Mouse (Mus musculus) urinary bladder, adult 2 months (tissue): ENCODE measurements around the gene Cacna2d3. TPM values are rescaled to one million over a fixed set of nuclear protein-coding genes. Genes with fewer than 3 reads are reported as not detected.

ENCODE experiments used
- DNase-seq: peaks from one replicate; pipeline ENCODE4 v3.0.0; 2022; ENCODE audit warnings: low spot score
- polyA plus RNA-seq: library from polyadenylated mRNA; depleted of rRNA; stranded (reverse); fragments of >200 nt; gene quantifications from 2 replicates; pipeline ENCODE4 v1.2.3, GENCODE M21; 2012

Gene Cacna2d3
- polyA plus RNA-seq, 1 experiment = 4.0 TPM

GRCm38 (mm10) chr14:29015896-29016295, 705.8 kb downstream of the Cacna2d3 start:
- no peak for DNase-seq

- DNase-seq = no peak
These were observed 707.0 kb downstream of the Cacna2d3 start for GRCm38 (mm10) chr14:29014680-29015079.

GRCm38 (mm10) chr14:29013161-29013560, 708.5 kb downstream of the Cacna2d3 start:
- DNase-seq = no peak

GRCm38 (mm10) chr14:29009644-29010043, 712.0 kb downstream of the Cacna2d3 start:
- DNase-seq = no peak

- DNase-seq = no peak
These were observed 716.3 kb downstream of the Cacna2d3 start for GRCm38 (mm10) chr14:29005228-29005840.

GRCm38 (mm10) chr14:28996569-28996968, 725.1 kb downstream of the Cacna2d3 start:
- no peak for DNase-seq

- DNase-seq = no peak
These were observed 733.3 kb downstream of the Cacna2d3 start for GRCm38 (mm10) chr14:28988211-28988900.

- DNase-seq = no peak
These were observed 737.4 kb downstream of the Cacna2d3 start for GRCm38 (mm10) chr14:28984276-28984675.

GRCm38 (mm10) chr14:28980482-28980881, 741.2 kb downstream of the Cacna2d3 start:
- no peak for DNase-seq

GRCm38 (mm10) chr14:28979230-28979629, 742.4 kb downstream of the Cacna2d3 start:
- no peak for DNase-seq

GRCm38 (mm10) chr14:28972620-28973019, 749.0 kb downstream of the Cacna2d3 start:
- no peak for DNase-seq

GRCm38 (mm10) chr14:28969247-28969646, 752.4 kb downstream of the Cacna2d3 start:
- no peak for DNase-seq

GRCm38 (mm10) chr14:28966881-28967280, 754.8 kb downstream of the Cacna2d3 start:
- DNase-seq = no peak

- no peak for DNase-seq
These were observed 760.3 kb downstream of the Cacna2d3 start for GRCm38 (mm10) chr14:28961379-28961778.

GRCm38 (mm10) chr14:28959042-28959441, 762.6 kb downstream of the Cacna2d3 start:
- DNase-seq = no peak

GRCm38 (mm10) chr14:28958131-28959015, 763.3 kb downstream of the Cacna2d3 start:
- no peak for DNase-seq

- no peak for DNase-seq
These were observed 766.5 kb downstream of the Cacna2d3 start for GRCm38 (mm10) chr14:28955181-28955580.

GRCm38 (mm10) chr14:28954588-28954987, 767.1 kb downstream of the Cacna2d3 start:
- DNase-seq = no peak

- DNase-seq = no peak
These were observed 767.6 kb downstream of the Cacna2d3 start for GRCm38 (mm10) chr14:28954086-28954485.

- DNase-seq = no peak
These were observed 768.3 kb downstream of the Cacna2d3 start for GRCm38 (mm10) chr14:28953409-28953808.

GRCm38 (mm10) chr14:28950499-28950898, 771.2 kb downstream of the Cacna2d3 start:
- DNase-seq = no peak

- no peak for DNase-seq
These were observed 771.9 kb downstream of the Cacna2d3 start for GRCm38 (mm10) chr14:28949785-28950184.
